Mouse (Mus musculus): ENCODE data around the gene Agpat2.

DNA sequence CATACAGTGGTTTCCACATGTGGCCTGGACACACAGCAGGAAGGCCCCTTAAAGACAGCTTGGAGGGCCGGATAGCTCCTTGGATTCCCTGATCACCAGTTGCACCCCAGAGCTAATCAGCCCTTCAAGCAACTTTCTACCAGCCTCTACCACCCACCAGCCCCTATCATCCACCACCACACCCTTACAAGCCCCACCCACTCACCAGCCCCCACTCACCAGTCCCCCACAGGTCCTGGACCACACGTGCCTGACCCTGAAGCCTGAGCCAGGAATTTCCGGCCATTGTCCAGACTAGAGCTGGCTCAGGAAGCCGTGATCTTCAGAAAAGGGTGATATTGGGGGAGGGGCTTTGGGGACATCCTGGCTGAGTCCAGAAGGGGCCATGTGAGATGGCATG is 28.4 kb downstream of the Agpat2 start:
- no peak; the same call in 1 of the 2 replicates for TF ChIP-seq POLR2A (IDR thresholded peaks at IDR 0.05; ENCODE audit: borderline replicate concordance, extremely low read depth, low read depth, low read length)
- TF ChIP-seq CTCF (IDR thresholded peaks at IDR 0.05; ENCODE audit: insufficient read depth, low read length), result no peak

All from lung, adult 2 months (tissue).